Mouse (Mus musculus) limb, embryonic 12.5 days (tissue): Measurements from ENCODE around the gene Mrtfa. TPM values are rescaled to one million over a fixed set of nuclear protein-coding genes. Genes with fewer than 3 reads are reported as not detected.

ENCODE experiments used
- ATAC-seq: fragments of 200-750 bp; cut with Nextera tagmentation; 2 replicates; pipeline ENCODE4 v1.8.0; 2017; ENCODE audit warnings: low read depth, moderate TSS enrichment; ENCODE audit not compliant: insufficient number of reproducible peaks, insufficient read depth, low FRiP score, low TSS enrichment
- H3K27ac ChIP-seq: fragments of 300-500 bp; sonication (generic); 2 replicates; pipeline ENCODE4 v1.5.1; 2016; ENCODE audit warnings: mild to moderate bottlenecking, moderate library complexity
- H3K27me3 ChIP-seq: fragments of 300-500 bp; sonication (generic); 2 replicates; pipeline ENCODE4 v1.6.1; 2016; ENCODE audit warnings: mild to moderate bottlenecking, moderate library complexity
- H3K36me3 ChIP-seq: fragments of 300-500 bp; sonication (generic); 2 replicates; pipeline ENCODE4 v1.6.1; 2016; ENCODE audit warnings: mild to moderate bottlenecking, moderate library complexity
- H3K4me1 ChIP-seq: fragments of 300-500 bp; sonication (generic); replicated peaks from 2 replicates; pipeline ENCODE4 v1.6.1; 2016
- H3K4me2 ChIP-seq: fragments of 300-500 bp; sonication (generic); 2 replicates; pipeline ENCODE4 v1.6.1; 2016; ENCODE audit warnings: mild to moderate bottlenecking, moderate library complexity
- H3K4me3 ChIP-seq: fragments of 300-500 bp; sonication (generic); replicated peaks from 2 replicates; pipeline ENCODE4 v1.5.1; 2016; ENCODE audit warnings: mild to moderate bottlenecking
- H3K9ac ChIP-seq: fragments of 300-500 bp; sonication (generic); replicated peaks from 2 replicates; pipeline ENCODE4 v1.6.1; 2016; ENCODE audit warnings: mild to moderate bottlenecking, moderate library complexity
- H3K9me3 ChIP-seq: fragments of 300-500 bp; sonication (generic); 2 replicates; pipeline ENCODE4 v1.6.1; 2016; ENCODE audit warnings: mild to moderate bottlenecking, moderate library complexity
- WGBS: fragments of 180-500 bp; shearing (Covaris S2); methylation state at CpG from one replicate; pipeline ENCODE4 v1.1.7; 2016; 5-methylcytosine and 5-hydroxymethylcytosine counted together
- polyA plus RNA-seq: library from polyadenylated mRNA; unstranded; fragments of >200 nt; fragmentation: Nextera tagmentation; extraction: Ambion mirVana; gene quantifications from 2 replicates; pipeline ENCODE4 v1.2.1, GENCODE M21; 2016

Mrtfa gene
- polyA plus RNA-seq, 1 experiment from 2014 or later, result 22.2 TPM

- no peak overlapping the region for H3K27ac ChIP-seq
- no peak overlapping the region for H3K9ac ChIP-seq
- H3K36me3 ChIP-seq, result no peaks in the 10 kb centered on the region
- no peaks in the 10 kb centered on the region for H3K9me3 ChIP-seq
- no peak overlapping the region for H3K4me3 ChIP-seq
- H3K27me3 ChIP-seq, result no peaks in the 10 kb centered on the region
- peaks cover 41% of the 10 kb centered on the region for H3K4me1 ChIP-seq
- no peak overlapping the region for H3K4me2 ChIP-seq
- WGBS, result 78% methylated on average over 13 of the region's 13 CpGs
- ATAC-seq, result no peak
These were observed 88.2 kb downstream of the Mrtfa start for GRCm38 (mm10) chr15:81102274-81102879.

- H3K4me3 ChIP-seq, result no peak overlapping the region
- no peaks in the 10 kb centered on the region for H3K9me3 ChIP-seq
- H3K9ac ChIP-seq, result no peak overlapping the region
- peaks cover 41% of the 10 kb centered on the region for H3K4me1 ChIP-seq
- WGBS, result 68% methylated on average over 5 of the region's 5 CpGs
- H3K36me3 ChIP-seq, result no peaks in the 10 kb centered on the region
- H3K27me3 ChIP-seq, result no peaks in the 10 kb centered on the region
- no peak for ATAC-seq
- H3K4me2 ChIP-seq, result no peak overlapping the region
- no peak overlapping the region for H3K27ac ChIP-seq
These were observed 89.2 kb downstream of the Mrtfa start for GRCm38 (mm10) chr15:81101316-81101715.

- WGBS, result 91% methylated on average over 11 of the region's 11 CpGs
- Histone ChIP-seq H3K4me1 (peaks cover 22% of the 10 kb centered on the region), H3K9me3 (no peaks in the 10 kb centered on the region), H3K27me3 (no peaks in the 10 kb centered on the region), H3K4me3 (no peak overlapping the region), H3K27ac (no peak overlapping the region), H3K36me3 (no peaks in the 10 kb centered on the region), H3K9ac (no peak overlapping the region), H3K4me2 (no peak overlapping the region)
- no peak for ATAC-seq
These were observed 91.3 kb downstream of the Mrtfa start for GRCm38 (mm10) chr15:81099269-81099668.

GRCm38 (mm10) chr15:81098689-81099088 is 91.9 kb downstream of the Mrtfa start:
- 94% methylated on average over 3 of the region's 3 CpGs for WGBS
- no peak for ATAC-seq
- no peaks in the 10 kb centered on the region for H3K27me3 ChIP-seq

GRCm38 (mm10) chr15:81097896-81098295 is 92.7 kb downstream of the Mrtfa start:
- H3K4me1 ChIP-seq, result peaks cover 13% of the 10 kb centered on the region
- no peaks in the 10 kb centered on the region for H3K9me3 ChIP-seq
- no peak overlapping the region for H3K27ac ChIP-seq
- no peak overlapping the region for H3K4me2 ChIP-seq
- ATAC-seq, result no peak
- 77% methylated on average over 6 of the region's 6 CpGs for WGBS
- H3K36me3 ChIP-seq, result no peaks in the 10 kb centered on the region
- no peak overlapping the region for H3K4me3 ChIP-seq
- no peak overlapping the region for H3K9ac ChIP-seq
- H3K27me3 ChIP-seq, result no peaks in the 10 kb centered on the region

More at GRCm38 (mm10) chr15:81098689-81099088, 91.9 kb downstream of the Mrtfa start:
- no peak overlapping the region for H3K27ac ChIP-seq
- no peaks in the 10 kb centered on the region for H3K9me3 ChIP-seq
- no peaks in the 10 kb centered on the region for H3K36me3 ChIP-seq
- no peak overlapping the region for H3K4me2 ChIP-seq
- peaks cover 19% of the 10 kb centered on the region for H3K4me1 ChIP-seq
- H3K9ac ChIP-seq, result no peak overlapping the region
- no peak overlapping the region for H3K4me3 ChIP-seq

GRCm38 (mm10) chr15:81097456-81097855 is 93.1 kb downstream of the Mrtfa start:
- Histone ChIP-seq H3K4me3 (no peak overlapping the region), H3K36me3 (no peaks in the 10 kb centered on the region), H3K27ac (no peak overlapping the region), H3K4me2 (no peak overlapping the region), H3K27me3 (no peaks in the 10 kb centered on the region), H3K4me1 (peaks cover 13% of the 10 kb centered on the region), H3K9me3 (no peaks in the 10 kb centered on the region), H3K9ac (no peak overlapping the region)
- no peak for ATAC-seq
- WGBS, result 32% methylated on average over 4 of the region's 4 CpGs

- 80% methylated on average over 7 of the region's 7 CpGs for WGBS
These were observed 94.1 kb downstream of the Mrtfa start for GRCm38 (mm10) chr15:81096329-81097055.

GRCm38 (mm10) chr15:81093032-81093431 is 97.5 kb downstream of the Mrtfa start:
- Histone ChIP-seq H3K36me3 (no peaks in the 10 kb centered on the region), H3K9me3 (no peaks in the 10 kb centered on the region), H3K9ac (no peak overlapping the region), H3K4me2 (no peak overlapping the region), H3K4me3 (no peak overlapping the region), H3K4me1 (peaks cover 13% of the 10 kb centered on the region), H3K27me3 (no peaks in the 10 kb centered on the region), H3K27ac (no peak overlapping the region)
- WGBS, result 92% methylated on average over 4 of the region's 4 CpGs
- ATAC-seq, result no peak

More at GRCm38 (mm10) chr15:81096329-81097055, 94.1 kb downstream of the Mrtfa start:
- H3K9me3 ChIP-seq, result no peaks in the 10 kb centered on the region
- H3K9ac ChIP-seq, result no peak overlapping the region
- no peaks in the 10 kb centered on the region for H3K27me3 ChIP-seq
- ATAC-seq, result no peak
- no peak overlapping the region for H3K4me2 ChIP-seq
- H3K4me3 ChIP-seq, result no peak overlapping the region
- H3K27ac ChIP-seq, result no peak overlapping the region
- peaks cover 13% of the 10 kb centered on the region for H3K4me1 ChIP-seq
- H3K36me3 ChIP-seq, result no peaks in the 10 kb centered on the region

- Histone ChIP-seq H3K27me3 (no peaks in the 10 kb centered on the region), H3K9me3 (no peaks in the 10 kb centered on the region), H3K36me3 (no peaks in the 10 kb centered on the region), H3K27ac (no peak overlapping the region), H3K9ac (no peak overlapping the region), H3K4me1 (peaks cover 3% of the 10 kb centered on the region), H3K4me2 (no peak overlapping the region), H3K4me3 (no peak overlapping the region)
- WGBS, result 79% methylated on average over 9 of the region's 9 CpGs
- no peak for ATAC-seq
These were observed 98.8 kb downstream of the Mrtfa start for GRCm38 (mm10) chr15:81091718-81092117.

GRCm38 (mm10) chr15:81087529-81087928 is 103.0 kb downstream of the Mrtfa start:
- 75% methylated on average over 7 of the region's 7 CpGs for WGBS
- H3K4me3 ChIP-seq, result no peak overlapping the region
- no peaks in the 10 kb centered on the region for H3K27me3 ChIP-seq
- H3K9me3 ChIP-seq, result no peaks in the 10 kb centered on the region
- ATAC-seq, result no peak
- H3K4me2 ChIP-seq, result no peak overlapping the region
- no peak overlapping the region for H3K9ac ChIP-seq
- no peak overlapping the region for H3K27ac ChIP-seq
- peaks cover 11% of the 10 kb centered on the region for H3K4me1 ChIP-seq
- no peaks in the 10 kb centered on the region for H3K36me3 ChIP-seq

- H3K4me1 ChIP-seq, result peaks cover 11% of the 10 kb centered on the region
- no peaks in the 10 kb centered on the region for H3K9me3 ChIP-seq
- H3K27me3 ChIP-seq, result no peaks in the 10 kb centered on the region
- H3K36me3 ChIP-seq, result no peaks in the 10 kb centered on the region
- WGBS, result 90% methylated on average over 8 of the region's 8 CpGs
- H3K4me2 ChIP-seq, result no peak overlapping the region
- no peak overlapping the region for H3K9ac ChIP-seq
- no peak overlapping the region for H3K27ac ChIP-seq
- no peak overlapping the region for H3K4me3 ChIP-seq
- ATAC-seq, result no peak
These were observed 103.7 kb downstream of the Mrtfa start for GRCm38 (mm10) chr15:81086644-81087480.
